Mouse (Mus musculus): ENCODE measurements around the gene Gm11992.

- TF ChIP-seq CTCF (IDR thresholded peaks at IDR 0.05; ENCODE audit: control insufficient read depth, insufficient read depth, insufficient read length) (no peak), MAX (IDR thresholded peaks at IDR 0.05) (no peak), CEBPB (IDR thresholded peaks at IDR 0.05; ENCODE audit: low read depth) (no peak), MYOG (IDR thresholded peaks at IDR 0.05; ENCODE audit: control insufficient read depth, extremely low read depth, insufficient read length) (no peak)
These were observed 29.7 kb upstream of the Gm11992 start for GRCm38 (mm10) chr11:9018491-9019267.
